Mouse (Mus musculus) midbrain, embryonic 13.5 days (tissue): ENCODE data around the gene Kbtbd8. TPM values are rescaled to one million over a fixed set of nuclear protein-coding genes. Genes with fewer than 3 reads are reported as not detected.

Source experiments
- polyA plus RNA-seq: library from polyadenylated mRNA; unstranded; fragments of >200 nt; fragmentation: Nextera tagmentation; extraction: Ambion mirVana; gene quantifications from 2 replicates; pipeline ENCODE4 v1.2.1, GENCODE M21; 2015

Kbtbd8 gene
- polyA plus RNA-seq, 1 experiment from 2014 or later = 4.9 TPM

Other genes starting within 250 kb of the Kbtbd8 start
- gene Gm10234, start 204.9 kb downstream of the Kbtbd8 start, polyA plus RNA-seq = not detected in 2 replicates